Mouse (Mus musculus) WW6 (cell line): ENCODE measurements around the gene Dbp.

Experiments
- DNase-seq: peaks from one replicate; pipeline ENCODE4 v3.0.0-alpha.2; 2013; ENCODE audit warnings: low read depth, low spot score

Dbp gene

DNA sequence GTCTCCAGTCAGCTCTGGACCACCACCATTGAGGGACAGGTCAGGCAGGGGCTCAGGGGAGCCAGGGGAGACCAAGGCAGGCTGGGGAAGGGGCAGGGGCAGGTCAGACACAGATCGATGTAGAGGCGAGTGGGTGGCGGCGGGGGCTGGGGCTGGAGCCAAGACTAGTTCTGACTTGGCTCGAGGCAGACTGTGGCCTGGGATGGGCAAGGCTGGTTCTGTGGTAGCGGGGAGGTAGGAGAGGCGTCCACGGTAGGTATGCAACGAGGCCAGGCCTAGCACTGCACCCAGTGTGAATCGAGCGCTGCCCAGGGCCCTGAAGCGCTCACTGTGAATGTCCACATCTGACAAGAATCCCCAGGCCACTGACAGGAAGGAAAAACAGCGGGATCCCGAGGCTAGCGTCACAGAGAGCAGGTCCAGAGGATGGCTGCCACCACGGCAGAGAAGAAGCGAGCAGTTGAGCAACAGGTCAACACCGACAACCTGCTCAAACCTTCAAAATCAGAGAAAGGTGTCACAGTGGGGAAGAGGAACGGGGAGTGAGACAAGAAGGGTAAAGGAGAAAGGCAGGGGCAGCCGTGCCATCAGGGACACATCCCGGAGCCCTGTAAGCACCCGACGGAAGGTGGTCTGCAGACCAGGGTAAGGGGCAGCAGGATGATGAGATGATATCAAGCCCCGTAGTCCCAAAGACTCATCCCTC lies 6.6 kb downstream of the Dbp start:
- no peak for DNase-seq

- no peak for DNase-seq
Observed at GRCm38 (mm10) chr7:45712022-45712757, 7.3 kb downstream of the Dbp start.

GRCm38 (mm10) chr7:45713396-45713795 lies 8.5 kb downstream of the Dbp start:
- no peak for DNase-seq

DNA sequence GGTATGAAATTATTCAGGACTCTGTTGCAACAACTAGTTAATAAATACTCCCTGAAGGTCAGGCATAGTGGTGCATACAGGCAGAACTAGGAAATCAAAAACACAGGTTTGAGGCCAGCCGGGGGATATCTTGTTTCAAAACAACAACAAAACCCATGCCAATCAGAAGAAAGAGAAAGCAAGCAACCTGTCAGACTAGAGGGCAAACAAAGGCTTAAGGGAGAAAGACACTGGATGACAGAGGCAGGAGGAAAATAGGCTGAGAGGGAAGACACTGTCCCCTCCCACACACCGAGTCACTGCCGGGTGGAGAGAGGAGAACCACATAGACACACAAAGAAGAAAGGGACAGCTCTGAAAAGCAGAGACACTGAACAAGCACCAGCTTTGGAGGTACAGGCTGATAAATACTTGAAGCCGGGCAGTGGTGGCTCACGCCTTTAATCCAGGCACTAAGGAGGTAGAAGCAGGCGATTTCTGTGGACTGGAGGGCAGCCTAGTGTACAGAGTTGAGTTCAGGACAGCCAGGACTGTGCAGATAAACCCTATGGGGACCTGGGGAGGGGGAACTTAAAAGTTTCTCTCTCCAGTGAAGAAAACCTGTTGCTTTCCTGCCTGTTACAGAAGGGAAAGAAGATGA lies 9.1 kb downstream of the Dbp start:
- no peak for DNase-seq

DNA sequence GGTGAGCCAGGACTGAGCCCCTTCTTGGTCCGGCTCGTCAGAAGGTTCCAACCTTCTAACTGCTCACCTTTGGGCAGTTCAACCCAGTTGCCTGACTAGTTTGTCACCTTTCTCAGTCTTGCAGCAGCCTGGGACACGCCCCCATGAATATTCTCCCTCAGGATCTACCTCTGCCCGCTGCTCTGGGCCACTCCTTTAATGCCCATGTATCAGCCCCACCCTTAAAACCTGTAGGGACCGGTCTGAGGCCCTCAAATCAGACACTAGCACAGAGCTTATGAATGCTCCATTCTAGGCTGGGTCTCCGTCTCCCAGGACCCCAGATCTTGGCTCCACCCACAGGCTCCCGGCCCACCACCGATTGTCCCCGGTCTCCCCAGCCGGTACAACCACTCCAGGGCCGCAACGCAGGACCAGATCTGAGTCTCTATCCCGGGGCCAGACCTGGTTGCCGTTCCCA lies 9.8 kb downstream of the Dbp start:
- DNase-seq = no peak

DNA sequence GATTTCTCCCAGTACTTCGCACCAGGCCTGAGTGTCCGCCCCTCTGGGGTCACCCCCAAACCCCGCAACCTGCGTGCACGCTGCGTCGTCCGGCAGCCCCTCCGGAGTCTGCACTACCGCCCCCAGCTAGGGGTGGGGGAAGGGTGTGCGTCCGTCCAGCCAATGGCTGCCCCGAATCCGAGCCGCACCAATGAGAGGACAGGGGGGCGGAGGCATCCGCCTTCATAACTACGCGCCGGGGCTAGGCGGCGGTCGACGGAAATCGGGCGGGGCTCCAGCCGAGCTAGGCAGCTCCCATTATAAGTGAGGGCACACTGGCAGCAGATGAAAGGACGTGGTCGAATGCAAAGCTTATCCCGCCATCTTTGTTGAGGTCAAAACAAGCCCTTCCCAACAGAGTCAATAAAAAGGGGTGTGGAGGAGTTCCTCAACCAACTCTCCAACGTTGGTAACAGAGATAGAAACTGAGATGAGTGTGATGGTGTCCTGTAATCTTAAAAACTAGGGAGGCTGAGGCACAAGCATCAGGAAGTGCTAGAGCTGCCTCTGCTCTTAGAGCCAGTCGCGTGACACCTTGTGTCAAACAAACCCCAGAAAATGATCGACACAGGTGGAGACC lies 10.3 kb downstream of the Dbp start, which contains the start of gene Rpl18:
TSS of gene Rpl18 (plus strand) at position 368 of the 619 bp plus-strand sequence.
- DNase-seq = peak; percentile 92

DNA sequence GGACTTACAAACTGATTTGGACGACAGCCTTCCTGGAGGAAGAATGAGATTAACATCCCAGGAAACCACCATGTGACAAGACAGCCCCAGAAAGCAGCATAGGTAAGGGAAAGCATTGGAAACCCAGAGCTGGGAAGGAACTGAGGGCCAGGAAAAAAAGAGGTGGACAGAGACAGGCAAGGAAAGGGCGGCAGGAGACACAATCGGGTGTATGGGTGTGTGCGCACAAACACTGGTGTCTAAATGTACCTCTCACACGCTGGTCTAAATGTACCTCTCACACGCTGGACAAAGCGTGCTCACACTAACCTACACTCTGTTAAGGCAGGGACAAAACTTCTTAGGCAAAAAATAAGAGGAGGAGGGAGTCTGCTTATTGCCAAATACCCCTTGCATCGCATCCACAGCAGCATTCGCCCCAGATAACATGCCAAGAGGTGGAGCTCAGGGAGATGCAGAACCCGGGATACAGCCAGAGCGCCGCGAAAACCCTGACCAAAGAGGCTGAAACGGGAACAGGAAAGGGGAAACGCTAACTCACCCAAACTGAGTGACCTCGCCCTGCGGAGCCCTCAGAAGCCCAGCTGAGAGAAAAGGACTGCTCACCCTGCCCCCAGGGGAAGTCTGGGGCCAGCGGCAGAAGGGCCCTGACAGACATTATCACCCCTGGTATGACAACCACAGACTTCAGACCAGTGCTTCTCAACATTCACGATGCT lies 11.0 kb downstream of the Dbp start:
- DNase-seq = no peak

DNA sequence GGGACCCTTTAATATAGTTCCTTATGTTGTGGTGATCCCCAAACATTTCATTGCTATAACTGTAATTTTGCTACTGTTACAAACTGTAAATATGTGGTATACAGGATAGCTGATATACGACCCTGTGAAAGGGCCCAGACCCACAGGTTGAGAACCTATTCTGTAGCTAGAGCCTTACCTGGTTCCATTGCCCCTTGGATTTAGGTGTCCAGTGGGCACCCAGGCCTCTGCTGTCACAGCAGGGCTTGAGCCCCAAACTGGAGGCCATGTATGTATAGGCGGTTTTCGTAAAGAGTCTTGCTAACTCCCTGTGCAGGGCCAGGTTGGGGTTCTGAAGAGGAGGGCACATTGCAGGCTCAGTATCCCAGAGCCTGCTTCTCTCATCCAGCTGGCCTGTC lies 11.6 kb downstream of the Dbp start:
- DNase-seq = no peak

- DNase-seq = no peak
Observed at GRCm38 (mm10) chr7:45716952-45717917, 12.3 kb downstream of the Dbp start.

DNA sequence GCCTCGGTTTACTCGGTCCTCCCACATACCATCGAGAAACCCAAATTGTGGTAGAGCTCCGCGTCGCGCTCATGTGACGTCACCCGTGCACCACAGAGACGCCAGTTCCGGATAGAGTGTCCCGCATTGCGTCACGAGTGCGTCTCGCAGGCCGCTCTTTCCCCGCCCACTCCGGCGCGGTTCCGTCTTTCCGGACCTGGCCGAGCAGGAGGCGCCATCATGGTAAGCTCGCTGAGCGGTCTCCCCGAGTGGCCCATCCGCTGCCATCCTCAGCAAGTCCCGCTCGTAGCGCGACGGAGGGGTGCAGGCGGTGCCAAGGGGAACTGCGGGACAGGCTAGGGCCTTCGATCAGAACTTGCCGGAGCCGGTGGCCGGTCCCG lies 13.0 kb downstream of the Dbp start, which contains the start of gene Sphk2:
TSS of gene Sphk2 (minus strand) at position 85 of the 380 bp plus-strand sequence.
- DNase-seq = peak; percentile 95

DNA sequence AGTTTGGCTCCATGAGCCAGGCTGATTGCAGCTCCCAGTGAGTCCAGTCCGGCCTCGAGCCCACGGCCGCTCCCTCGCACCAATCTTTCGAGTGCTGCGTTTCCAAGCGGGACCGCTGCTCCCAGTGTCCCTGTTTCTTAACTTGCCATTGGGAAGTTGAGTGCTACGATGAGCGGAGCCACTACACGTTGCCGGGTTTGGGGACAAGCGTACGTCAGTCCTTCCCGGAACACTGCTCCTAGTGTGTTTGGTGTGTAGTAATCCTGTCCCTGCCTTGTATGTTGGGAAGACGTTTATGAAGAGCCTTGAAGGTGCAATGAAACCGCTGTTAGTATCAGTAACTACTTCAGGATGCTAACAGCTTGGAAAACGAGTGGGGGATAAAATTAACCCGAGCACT lies 13.4 kb downstream of the Dbp start:
- no peak for DNase-seq

DNA sequence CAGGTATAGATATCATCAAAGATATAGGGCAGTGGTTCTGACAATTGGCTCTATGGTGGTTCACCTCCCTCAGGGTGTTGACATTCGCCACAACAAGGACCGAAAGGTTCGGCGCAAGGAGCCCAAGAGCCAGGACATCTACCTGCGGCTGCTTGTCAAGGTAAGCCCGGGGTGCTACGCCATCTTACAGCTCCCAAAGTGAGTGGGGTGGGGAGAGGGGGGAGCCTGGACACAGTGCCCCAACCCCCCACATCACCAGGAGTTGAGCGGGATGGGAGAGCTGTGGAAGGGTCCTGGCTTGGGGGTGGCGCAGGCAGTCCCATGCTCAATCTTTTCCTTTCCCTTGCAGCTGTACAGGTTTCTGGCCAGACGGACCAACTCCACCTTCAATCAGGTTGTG lies 14.3 kb downstream of the Dbp start:
- DNase-seq = no peak

DNA sequence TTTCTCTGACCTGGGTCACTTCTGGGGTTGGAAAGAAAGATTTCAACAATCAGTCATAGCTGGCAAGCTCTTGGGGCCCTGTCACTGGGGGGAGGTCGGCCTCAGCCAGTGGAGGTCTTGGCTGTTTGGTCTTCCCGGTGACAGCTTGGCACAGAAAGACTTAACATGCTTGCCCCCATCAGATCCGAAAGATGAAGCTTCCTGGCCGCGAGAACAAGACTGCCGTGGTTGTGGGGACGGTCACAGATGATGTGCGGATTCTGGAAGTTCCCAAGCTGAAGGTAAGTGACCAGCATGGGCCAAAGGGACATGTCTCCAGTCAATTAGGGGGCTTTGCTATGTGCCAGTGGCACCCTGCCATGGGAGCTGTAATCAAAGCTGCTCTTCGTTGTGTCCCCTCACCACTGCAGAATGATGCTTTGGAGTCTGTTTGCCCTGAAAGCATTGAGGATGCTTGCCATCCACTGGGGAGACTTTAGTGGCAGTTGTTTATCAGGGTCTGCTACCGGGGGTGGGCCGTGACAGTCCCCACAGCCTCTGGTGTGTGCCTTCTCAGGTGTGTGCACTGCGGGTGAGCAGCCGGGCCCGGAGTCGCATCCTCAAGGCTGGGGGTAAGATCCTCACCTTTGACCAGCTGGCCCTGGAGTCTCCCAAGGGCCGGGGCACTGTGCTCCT lies 15.0 kb downstream of the Dbp start:
- DNase-seq = no peak

DNA sequence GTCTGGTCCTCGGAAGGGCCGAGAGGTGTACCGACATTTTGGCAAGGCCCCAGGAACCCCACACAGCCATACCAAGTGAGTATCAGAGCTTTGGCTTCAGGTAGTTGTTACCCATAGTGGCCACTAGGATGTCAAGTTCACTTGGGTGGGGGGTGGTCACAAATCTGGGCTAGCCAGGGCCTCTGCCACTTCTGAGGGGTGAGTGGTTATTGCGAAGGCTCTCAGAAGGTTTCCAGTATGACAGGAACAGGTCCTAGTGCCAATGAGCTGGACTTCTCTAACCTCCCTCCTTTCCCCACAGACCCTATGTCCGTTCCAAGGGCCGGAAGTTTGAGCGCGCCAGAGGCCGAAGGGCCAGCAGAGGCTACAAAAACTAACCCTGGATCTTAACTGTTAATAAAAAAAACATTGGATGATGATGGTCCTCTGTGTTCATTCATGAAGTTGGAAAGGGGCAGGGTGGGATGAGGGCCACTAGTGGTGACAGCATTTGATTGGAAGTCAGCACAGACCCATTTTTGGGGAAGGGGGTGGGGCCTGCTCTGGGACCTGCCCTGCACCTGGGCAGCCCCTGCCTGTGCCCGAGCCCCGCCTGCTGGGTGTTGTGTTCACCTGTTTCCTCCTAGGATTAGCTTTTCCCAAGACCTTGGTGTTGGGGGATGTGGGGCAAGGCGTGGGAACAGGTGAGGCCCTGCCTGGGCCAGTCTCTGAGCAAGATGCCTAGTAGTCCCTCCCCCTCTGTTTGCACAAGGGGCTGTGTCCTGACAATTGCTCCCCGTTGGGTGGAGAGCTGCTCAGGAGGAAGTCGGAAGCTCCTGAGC lies 15.7 kb downstream of the Dbp start, which contains the start of gene Fam83e:
TSS of gene Fam83e (plus strand) at position 800 of the 821 bp plus-strand sequence.
- DNase-seq = no peak

DNA sequence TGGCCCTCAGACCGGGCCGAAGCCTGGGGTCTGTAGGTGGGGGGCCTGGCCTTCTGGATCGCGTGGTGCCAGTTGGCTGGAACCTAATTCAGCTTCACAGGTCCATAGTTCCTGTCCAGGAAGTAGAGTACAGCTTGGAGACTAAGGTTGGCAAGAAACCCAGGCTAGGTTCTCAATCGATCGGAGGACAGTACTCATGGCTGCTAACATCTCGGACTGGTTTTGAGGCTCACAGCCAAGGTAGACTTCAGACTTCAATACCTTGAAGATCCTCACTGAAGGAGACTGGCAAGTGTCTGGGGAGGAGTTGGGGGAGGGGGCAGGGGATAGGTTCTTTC lies 16.3 kb downstream of the Dbp start:
- no peak for DNase-seq

DNA sequence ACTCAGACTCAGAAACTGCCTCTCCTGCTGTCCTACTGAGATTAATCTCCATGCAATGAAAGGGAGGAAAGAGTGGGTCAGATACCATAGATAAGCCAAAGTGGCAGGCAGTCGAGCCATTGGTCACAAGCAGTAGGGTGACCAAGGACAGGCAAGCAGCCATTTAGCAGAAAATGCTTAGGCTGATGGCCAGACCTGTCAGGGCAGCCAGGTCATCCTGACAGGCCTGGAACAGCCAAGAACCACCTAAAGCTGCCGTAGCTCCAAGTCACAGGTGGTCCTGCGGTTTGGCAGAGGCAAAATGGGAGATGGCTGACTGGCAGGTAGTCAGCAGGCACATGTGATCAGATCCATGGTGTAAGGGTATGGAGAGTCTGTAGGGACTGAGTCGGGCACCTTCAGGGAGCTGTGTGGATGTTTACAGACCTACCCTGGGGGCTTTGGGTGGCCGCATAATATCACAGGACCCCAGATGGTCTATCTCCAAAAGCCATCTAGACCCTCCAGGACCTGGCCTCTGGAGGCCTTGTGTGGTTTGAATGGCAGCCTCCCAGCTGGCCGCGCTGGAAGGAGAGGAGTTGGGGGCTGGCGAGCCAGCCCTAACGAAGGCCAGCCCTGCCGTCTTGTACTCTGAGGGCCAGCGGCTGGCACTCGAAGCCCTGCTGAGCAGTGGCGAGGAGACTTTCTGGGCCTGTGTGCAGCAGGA lies 16.9 kb downstream of the Dbp start:
- no peak for DNase-seq

DNA sequence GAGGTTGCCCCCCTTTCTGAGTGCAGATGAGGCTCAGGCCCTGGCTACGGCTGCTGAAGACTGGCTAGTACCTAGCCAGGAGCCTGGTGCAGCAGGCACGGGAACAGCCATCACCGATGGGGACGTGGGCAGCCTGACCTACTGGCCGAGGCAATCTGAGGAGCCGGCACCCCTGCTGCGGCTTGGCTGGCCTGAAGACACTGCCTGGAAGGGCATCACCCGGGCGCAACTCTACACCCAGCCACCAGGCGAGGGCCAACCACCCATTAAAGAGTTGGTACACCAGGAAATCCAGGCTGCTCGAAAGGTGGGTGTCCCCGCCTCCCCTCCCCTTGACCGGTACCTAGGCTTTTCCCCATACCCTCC lies 17.4 kb downstream of the Dbp start:
- DNase-seq = no peak

DNA sequence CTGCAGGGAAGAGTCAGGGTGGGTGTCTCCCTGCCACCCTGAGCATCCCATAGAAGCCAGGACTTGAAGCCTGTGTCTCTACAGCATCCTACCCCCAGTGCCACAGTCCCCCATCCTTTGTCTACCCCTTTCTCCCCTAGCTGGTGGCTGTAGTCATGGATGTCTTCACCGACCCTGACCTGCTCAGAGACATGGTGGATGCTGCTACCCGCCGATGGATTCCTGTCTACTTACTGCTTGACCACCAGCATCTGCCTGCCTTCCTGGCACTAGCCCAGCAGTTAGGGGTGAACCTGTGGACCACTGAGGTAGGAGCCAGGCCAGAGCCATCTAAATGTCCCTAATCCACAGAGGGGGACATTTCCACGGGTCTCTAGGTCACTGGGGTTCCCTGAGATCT lies 18.4 kb downstream of the Dbp start:
- no peak for DNase-seq
